Mouse (Mus musculus): ENCODE measurements around the gene Ppp1r15a.
"Not testable (repeated sequence)": the region's sequence is repeated elsewhere in the genome, so short reads cannot be mapped to it uniquely, and the experiment has no call there.

The Ppp1r15a gene

DNA sequence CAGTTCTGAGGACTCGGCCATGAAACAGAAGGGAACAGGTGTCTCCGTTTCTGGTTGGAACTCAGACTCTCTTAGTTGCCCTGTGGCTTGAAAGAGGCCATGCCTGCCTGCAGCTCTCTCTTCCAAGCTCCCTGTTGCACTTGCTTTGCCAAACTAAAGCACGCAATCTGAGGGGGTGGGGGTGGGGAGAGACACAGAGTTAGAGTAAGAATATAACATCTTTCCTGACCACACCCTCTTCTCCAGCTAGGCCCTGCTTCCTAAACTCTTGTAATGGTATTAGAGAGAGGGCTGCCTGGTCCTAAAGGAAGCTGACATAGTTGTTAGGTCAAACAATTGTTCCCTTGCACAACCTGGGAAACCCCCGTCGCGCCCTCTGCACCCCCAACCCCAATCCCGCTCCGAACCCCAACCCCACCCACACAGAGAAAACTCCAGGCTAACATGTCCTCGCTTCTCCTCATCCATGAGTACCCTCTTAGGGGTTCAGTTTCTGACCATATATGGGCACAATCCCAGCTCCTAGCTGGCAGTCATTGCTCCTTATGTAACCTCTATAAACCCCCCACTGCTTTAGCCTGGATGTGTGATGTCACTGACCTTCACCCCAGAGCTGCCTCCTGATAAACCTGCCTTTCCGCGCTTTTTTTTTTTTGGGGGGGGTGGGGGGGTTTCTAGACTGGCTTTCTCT, 24.9 kb upstream of the Ppp1r15a start:
- no peak for DNase-seq

DNA sequence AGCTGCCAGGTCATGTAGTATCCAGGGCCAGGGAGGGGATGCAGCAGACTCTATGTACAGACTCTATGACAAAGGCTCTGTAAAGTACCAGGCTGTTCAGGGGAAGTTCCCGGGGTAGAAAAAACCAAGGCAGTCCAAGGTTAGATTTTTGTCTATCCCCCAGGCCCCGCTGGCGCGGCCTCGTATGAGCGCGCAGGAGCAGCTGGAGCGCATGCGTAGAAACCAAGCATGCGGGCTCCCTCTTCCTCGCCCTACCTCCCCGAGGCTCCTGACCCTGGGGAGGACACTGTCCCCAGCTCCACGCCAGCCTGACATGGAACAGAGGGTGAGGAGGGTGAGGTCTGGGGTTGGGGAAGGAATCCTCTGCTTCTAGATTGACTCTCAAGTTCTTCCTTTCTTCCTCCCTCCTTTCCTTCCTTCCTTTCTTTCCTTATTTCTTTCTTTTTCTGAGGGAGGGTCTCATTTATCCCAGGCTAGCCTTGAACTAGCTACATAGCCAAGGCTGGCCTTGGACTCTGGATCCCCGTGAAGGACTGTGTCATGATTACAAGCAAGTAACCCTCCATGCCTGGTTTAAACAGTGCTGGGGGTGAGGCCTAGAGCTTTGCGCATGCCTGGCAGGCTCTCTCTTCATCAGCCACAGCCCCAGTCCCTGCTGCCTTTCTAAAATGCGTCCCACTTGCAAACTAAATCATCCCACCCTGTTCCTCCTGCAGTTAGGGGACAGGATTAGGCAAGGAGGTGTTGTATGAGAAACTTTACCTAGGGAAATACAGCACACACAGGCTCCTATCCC, 23.8 kb upstream of the Ppp1r15a start:
- no peak for DNase-seq

DNA sequence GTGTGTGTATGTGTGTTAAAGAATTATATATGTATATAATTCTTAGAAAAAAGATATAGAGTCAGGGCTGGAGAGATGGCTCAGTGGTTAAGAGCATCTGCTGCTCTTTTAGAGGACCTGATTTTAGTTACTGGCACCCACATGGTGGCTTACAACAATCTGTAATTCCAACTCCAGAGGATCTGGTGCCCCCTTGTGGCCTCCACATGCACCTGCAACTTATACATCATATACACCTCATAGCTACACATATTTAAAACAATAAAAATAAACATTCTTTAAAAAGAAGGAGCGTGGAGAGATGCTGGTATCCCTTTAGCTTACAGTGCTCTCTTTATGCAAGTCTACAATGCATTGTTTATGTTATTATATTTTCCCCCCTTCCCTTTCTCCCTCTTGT, 18.5 kb upstream of the Ppp1r15a start:
- DNase-seq, result no peak

DNA sequence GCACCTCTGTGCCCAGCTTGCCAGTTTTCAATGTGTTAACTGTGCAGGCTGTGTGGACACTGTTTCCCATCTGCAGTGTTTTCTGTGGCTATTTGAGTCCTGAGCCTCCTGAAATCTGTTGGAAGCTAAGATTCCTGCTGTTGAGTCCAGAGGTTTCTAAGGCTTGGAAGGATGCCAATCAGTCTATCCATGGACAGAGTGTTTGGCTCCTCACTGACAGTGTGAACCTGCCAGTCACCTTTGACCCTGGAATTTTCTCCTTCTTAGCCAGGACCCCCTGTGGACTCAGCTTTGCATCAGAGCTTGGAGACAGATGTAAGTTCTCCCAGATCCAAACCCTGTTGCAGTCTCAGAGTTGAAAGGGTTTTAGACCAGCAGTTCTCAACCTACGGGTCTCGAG, 14.1 kb upstream of the Ppp1r15a start:
- peak in 1 of 2 experiments; percentile 50 for DNase-seq

DNA sequence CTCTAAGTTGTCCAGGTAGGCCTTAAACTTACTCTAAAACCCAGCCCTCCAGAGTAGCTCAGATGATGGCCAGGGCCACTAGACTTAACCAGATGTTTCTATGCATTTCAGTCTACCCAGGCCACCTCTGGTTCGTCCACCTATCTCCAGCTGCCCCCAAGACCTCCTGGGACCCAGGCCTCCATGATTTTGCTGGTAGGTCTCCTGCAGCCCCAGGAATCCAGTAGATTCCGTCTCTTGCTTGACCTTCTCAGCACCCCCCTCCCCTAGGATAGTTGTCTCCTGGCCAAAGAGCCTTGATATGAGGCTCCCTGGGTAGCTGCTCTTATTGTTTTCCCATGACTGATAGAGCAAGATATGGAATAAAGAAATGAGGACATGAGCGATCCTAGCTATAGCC, 13.0 kb upstream of the Ppp1r15a start:
- DNase-seq, result no peak

DNA sequence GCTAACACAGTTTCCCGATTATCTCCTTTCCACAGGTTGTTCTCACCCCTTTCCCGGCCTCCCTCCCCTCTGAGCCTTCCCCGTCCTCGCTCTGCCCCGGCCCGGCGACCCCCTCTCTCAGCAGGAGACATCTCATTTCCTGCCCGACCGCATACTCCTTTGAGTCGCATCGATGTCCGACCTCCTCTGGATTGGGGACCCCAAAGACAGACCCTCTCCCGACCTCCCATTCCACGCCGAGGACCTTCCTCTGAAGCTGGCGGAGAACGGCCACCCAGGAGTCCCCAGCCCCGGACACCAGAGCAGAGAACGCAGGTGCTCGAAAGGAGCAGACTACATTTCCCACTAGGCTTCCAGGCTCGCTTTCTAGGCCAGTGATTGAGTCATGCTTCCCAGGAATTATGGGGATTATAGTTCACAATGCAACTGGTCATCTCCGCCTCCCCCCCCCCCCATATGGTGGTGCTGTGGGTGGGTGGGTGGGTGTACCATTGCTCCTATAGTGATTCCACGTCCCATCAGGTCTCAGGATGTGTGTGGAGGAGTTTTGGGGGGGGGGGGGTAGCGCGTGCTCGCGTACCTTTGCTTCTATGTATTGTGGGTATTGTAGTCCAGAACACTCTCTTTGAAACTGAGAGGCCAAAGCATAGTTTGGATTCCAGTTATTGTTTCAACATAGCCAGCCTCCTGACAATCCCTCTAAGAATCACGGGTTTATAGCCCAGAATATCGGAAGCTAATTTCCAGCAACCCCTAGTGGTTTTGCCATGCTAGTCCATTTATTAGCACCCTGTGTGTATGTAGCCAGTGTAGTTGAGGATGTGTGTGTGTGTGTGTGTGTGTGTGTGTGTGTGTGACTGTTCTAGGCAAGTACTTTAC, 12.3 kb upstream of the Ppp1r15a start:
- DNase-seq, result peak in 1 of 2 experiments; percentile 62

DNA sequence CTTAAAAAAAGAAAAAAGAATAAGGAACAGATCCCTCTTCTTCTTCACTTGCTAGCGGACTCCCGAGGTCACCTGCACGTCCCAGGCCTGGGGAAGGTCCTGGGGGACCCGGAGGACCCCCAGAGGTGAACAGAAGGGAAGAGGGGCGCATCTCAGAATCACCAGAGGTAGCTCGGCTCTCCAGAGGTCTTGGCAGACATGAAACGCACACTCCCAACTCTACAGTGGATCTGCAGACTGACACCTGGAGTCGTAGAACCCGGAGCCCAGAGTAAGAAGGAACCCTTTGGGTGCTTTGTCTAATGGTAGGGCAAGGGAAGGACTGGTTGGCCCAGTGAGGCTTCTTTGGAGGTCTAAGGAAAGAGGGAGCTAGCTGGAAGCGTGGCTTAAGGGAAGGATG, 11.5 kb upstream of the Ppp1r15a start:
- no peak for DNase-seq

DNA sequence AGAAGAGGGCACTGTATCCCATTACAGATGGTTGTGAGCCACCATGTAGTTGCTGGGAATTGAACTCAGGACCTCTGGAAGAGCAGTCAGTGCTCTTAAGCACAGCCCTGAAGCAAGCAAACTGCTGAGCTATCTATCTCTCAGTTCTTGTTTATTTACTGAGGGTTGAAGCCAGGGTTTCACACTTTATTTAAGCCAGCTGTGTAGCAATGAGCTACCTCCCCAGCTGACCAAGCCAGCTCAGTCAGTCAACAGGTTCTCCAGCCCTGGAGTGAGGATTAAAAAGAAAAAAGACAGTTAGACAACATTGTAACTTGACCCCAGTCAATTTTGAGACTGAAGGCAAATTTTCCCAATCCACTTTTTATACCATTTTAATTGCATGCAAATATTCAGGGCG, 9.6 kb upstream of the Ppp1r15a start:
- no peak for DNase-seq

DNA sequence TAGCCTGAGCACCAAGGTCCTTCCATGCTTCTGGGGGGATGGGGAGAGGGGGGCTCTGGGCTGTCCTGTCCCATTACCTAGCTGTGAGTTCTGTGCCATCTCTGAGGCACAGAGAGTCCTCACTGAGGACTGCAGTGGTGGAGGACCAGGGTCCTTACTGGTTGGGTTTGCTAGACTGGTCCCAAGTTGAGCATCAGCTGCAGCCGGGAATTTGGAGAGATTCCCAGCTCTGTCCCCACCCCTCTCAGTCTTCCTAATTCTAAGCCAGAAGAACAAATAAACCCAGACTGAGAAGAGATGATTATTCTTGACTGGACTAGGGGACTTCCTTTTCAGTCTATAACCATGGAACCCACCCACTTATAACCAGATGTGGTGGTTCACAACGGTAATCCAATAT, 4.6 kb upstream of the Ppp1r15a start:
- DNase-seq, result no peak

DNA sequence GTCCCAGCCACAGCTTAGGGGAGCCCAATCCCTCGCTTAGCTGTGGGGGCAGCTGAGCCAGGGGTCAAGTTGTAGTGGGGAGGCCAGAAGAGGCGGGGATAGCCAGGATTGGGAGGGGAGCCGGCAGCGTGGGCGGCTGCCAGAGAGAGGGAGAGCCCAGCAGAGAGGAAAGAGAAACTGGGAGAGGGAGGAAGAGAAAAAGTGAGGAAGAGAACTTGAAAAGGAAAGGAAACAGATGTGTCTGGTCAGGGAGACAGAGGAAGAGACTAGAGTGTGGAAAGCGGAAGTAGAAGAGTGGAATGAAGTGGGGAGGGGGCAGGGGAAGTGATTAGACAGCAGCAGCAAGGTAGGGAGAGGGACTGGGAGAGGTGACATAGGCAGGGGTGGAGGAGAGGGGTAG, 3.4 kb upstream of the Ppp1r15a start:
- DNase-seq, result no peak

DNA sequence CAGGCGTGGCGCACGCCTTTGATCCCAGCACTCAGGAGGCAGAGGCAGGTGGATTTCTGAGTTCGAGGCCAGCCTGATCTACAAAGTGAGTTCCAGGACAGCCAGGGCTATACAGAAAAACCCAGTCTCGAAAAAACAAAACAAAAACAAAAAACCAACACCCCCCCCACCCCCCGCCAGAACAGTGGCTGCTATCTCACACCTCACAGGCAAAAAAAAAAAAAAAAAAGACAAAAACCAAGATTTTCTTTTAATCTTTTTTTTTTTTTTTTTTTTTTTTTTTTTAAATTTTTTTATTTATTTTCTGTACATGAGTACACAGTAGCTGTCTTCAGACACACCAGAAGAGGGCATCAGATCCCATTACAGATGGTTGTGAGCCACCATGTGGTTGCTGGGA, 1.1 kb upstream of the Ppp1r15a start:
- DNase-seq, result not testable (repeated sequence)

DNA sequence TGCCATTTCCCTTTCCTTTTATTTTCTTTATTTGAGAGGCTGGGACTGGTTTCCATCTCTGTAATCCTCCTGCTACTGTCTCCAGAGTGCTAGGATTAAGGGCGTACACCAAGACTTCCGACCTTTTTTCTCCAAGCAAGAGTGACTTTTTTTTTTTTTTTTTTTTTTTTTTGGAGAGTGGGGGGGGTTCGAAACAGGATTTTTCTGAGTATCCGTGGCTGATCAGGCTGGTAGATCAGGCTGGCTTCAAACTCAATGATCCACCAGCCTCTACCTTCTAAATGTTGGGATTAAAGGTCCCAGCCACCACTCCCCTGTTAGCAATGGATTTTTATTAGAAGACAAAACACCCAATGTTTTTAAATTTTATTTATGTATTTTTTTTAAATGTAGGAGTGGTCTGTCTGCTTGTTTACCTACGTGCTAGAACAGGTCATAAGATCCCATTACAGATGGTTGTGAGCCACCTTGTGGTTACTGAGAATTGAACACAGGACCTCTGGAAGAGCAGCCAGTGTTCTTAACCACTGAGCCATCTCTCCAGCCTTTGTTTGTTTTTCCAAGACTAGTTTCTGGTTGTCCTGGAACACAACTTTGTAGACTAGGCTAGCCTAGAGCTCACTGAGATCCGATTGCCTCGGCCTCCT, 529 bp upstream of the Ppp1r15a start:
- DNase-seq, result peak in 1 of 2 experiments; percentile 37

DNA sequence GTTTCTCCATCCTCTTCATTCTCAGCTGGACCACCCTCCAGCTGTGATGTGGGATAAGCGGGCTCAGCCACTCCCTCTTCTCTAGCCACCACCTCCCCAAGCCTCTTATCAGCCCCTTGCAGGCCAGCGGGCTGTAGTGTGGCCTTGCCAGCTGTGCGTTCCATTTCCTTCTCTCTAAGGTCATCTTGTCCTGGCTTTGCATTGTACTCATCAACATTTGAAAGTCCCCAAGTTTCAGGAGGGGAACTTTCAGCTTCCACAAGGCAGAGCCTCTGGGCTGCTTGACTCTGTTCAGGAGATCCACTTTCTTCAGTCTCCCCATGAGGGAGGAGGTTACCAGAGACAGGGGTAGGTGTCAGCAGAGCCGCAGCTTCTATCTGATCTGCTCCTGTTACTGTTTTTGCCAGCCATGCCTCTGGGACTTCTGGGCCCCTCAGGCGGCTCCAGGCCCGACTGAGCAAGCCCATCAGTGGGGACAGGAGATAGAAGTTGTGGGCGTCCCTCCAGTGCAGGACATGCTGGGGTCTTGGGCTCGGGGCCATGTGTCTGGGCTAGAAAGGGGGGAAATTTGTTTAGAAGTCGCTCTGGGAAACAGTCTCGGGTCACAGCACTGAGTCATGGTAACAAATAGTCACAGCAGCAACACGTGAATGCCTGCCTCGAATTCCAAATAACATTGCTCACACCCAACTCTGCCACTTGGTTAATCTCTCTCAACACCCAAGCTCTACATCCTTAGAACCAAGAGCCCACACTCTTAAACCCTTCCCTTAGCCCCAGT, 1.0 kb downstream of the Ppp1r15a start:
- peak in 1 of 2 experiments; percentile 30 for DNase-seq

DNA sequence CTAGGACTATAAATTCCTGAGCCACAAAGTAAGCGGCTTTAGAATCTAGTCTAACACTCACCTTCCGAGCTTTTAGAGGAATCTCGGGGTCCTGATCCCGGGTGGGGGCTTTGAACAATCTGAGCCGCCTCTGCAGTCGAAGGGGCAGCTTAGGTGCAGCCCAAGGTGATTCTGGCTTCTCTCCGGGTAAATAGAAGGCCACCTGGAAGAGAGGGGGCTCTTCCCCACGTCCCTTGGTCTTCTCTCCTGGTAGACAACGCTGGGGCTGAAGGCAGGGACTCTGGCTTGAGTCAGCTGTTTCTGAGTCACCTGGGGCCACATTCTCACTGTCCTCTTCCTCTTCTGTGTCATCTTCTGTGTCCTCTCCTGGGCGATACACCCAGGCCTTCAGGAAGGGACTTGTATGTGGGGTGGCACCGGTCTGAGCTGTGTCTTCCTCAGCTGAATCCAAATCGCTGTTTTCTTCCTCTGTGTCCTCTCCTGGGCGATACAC, 2.3 kb downstream of the Ppp1r15a start:
- DNase-seq, result no peak

DNA sequence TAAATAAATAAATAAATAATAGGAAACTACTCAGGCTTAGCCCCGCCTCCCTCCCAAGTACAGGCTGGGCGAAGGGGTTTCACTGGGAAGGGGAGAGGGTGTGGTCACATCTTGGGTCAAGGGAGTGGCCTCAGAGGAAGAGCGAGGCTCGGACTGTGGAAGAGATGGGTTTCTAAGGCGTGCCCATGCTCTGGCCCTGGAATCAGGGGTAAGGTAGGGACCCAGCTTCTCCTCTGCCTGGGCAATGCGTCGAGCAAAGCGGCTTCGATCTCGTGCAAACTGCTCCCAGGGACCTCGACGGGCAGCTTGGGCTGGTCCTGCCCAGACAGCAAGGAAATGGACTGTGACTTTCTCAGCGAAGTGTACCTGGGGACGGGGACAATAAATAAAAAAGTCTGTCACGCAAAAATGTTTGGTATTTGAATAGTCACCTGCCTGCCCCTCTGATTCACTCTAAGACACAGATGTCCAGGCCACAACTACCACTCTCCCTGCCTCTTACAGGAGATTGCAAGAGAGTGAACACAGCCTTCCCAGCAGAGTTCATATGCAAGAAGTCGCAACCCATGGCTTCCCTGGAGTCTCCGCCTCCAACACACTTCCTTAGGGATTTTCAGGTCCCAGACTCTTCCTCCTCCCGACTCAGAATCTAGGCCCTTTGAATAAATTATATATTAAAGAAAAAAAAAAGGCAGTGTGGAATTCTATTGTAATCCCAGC, 3.0 kb downstream of the Ppp1r15a start:
- no peak for DNase-seq

DNA sequence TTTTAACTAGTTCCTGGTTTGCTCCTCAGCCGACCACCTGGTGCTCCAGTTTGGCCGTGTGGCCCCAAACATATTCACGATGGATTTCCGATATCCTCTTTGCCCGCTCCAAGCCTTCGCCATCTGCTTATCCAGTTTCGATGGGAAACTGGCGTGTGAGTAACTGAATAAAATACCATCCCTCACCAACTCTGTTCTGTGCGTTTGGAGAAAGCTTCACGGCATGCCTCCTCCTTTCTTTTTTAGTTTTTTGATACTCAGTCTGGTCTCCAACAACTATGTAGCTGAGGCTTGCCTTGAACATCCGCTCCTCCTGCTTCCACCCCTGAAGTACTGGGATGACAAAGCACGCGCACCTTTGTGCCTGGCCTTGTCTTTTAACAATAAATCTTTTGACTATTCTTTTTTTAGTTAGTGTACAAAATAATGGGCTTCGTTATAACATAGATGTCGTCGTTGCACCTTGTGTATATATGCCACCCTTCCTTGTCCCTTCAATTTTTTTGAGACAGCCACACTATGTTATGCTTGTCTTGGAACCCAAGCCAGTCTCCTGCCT, 3.8 kb downstream of the Ppp1r15a start:
- DNase-seq, result no peak

DNA sequence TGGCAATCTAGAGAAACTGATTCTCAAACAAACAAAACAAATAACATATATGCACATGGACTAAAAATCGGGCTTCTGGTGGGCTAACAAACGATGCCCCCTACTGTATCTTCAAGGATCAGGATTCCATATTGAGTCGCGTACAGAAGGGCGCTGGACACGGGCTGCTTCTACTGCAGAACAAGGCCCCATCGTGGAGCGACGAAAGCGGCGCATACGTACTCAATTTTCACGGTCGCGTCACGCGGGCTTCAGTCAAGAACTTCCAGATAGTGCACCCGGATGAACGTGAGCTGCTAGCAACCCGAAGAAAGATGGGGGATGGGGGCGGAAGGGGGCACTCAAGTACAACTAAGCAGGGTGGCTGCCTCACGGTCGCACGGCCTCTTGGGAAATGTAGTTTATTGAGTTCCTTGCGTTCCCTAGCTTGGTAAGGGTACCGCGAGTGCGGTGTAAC, 4.3 kb downstream of the Ppp1r15a start:
- peak; percentile 89 to 90 for DNase-seq

DNA sequence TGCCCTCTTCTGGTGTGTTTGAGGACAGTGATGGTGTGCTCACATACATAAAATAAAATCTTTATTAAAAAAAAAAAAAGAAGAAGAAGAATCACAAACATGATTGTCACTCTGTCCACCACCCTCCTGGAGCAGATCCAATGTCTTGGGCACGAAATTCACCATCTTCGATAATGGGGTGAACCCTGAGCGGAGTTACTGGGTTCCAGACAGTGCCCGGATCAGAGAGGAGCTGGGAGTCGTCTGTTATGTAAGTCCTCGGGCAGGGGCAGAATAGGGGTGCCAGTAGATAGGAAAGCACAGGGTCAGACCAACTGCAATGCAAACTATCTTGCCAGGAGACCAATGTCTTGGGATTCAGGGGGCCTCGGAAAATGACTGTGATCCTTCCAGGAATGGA, 5.5 kb downstream of the Ppp1r15a start:
- DNase-seq, result no peak

DNA sequence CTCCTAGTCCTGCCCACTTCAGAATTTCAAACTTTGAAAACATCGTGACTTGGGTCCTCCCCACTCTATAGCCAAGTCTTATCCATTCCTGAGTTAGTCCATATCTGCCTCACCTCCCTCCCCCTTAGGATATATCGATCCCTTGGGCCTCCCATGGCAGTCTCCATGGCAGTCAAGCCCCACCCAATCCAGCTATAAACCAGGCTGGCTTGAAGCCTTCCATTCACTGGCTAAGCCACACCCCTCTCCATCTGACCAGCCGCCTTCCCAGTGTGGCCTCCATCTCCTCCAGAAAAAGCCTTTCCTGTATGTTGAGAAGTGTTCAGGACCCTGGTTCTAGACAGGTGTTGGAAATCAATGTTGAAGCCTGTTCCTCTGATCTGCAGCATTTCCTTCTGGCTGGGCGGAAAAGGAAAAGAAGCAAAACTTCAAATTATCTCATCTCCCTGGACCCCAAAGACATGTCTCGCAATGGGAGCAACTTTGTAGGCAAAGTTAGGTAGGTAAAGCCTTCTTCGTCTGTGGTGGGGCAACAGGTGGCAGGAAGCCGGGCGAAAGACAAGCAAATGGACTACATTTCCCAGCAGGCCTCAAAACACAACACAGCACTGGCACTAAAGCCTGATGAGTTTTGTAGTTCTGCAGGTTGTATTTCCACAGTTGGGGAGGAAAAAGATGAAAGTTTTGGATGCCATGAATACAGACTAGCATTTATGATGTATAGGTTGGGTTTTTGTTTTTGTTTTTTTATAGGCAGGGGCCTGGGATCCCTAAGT, 6.5 kb downstream of the Ppp1r15a start:
- no peak for DNase-seq

DNA sequence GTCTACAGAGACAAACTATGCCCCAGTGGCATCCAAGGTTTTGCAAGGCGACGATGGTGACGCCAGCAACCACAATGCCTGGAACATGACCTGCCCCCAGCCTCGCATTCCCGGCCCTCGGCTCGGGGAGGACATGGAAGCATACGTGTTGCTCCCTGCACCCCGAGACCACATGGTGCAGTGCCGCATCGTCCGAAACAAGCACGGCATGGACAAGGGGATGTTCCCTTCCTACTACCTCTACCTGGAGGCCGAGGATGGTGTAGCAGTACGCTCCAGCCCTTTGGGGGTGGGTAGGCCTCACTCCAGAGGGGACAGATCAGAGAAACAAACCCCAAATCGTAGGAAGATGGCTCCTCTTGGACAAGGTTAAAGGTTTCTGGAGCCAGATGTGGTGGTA, 7.5 kb downstream of the Ppp1r15a start:
- no peak for DNase-seq
